Mouse (Mus musculus): ENCODE measurements around the gene Thsd7a.

- TF ChIP-seq CTCF (IDR thresholded peaks at IDR 0.05; ENCODE audit: borderline replicate concordance, control insufficient read depth, extremely low read depth, insufficient read depth, low read length, poor library complexity) (no peak), POLR2A (IDR thresholded peaks at IDR 0.05; ENCODE audit: control insufficient read depth, extremely low read depth, insufficient read depth, low read length, poor library complexity) (no peak)
Measured at GRCm38 (mm10) chr6:12572202-12572601, 177.0 kb downstream of the Thsd7a start.

All from thymus, adult 2 months (tissue).